In the genomic region with DNA sequence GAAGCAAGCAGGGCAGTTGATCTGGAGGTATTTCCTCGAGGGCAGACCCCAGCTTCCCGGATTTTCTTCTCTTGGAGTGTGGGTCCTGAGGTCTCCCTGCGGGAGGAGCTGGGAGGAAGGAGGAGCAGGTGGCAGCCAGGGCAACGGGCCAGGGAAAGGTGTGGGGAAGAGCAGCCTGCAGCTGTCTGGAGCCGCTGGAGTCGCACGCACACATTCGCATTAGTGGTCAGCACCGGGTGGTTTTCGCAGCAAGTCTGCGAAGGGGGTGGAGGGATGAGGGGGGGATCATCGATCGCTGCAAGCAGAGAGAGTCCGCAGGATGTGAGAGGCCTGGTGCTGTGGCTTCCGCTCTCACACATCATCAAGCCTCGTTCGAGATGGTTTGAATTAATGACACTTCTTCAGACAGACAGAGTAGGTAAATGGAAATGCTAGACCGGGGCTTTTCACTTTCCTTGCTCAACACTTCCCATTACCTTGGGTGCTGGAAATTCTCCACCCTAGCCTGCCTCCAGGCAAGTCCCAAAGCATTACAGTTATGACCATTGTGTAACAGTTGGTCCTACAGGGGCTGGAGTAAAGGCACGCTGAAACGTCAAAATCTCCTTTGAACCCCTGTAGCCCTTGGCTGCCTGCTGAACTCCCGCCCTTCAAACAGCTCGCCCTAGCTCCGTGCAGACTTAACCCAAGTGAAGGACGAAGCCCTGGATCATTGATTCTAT, we compare ENCODE assay signal across 8 mouse cellular contexts.
DNase-seq lines count a peak whose midpoint lies in the region; ATAC-seq and TF ChIP-seq lines count a peak whose summit lies in the region.

No protein-coding gene starts in this region.

- ATAC-seq in liver, postnatal 0 days = no peak
- peak; percentile 31; the same call in 1 of the 2 replicates for ATAC-seq in forebrain, embryonic 12.5 days (ENCODE audit: low FRiP score)
- ATAC-seq in neural tube, embryonic 14.5 days (ENCODE audit: low read depth) = peak; percentile 36; the same call in 1 of the 2 replicates

- H3K36me3 ChIP-seq in liver, postnatal 0 days (replicated peaks; ENCODE audit: insufficient read depth, low read length) = no peaks in the 10 kb centered on the region
- no peaks in the 10 kb centered on the region for H3K36me3 ChIP-seq in forebrain, embryonic 12.5 days (replicated peaks)
- no peaks in the 10 kb centered on the region for H3K36me3 ChIP-seq in limb, embryonic 10.5 days
- no peaks in the 10 kb centered on the region for H3K36me3 ChIP-seq in neural tube, embryonic 14.5 days (ENCODE audit: control insufficient read depth, insufficient read depth, low read length)

- no peak overlapping the region for H3K27ac ChIP-seq in liver, postnatal 0 days (ENCODE audit: low read depth)
- no peak overlapping the region for H3K27ac ChIP-seq in forebrain, embryonic 12.5 days
- peak overlapping the region; percentile 61 for H3K27ac ChIP-seq in limb, embryonic 10.5 days
- H3K27ac ChIP-seq in neural tube, embryonic 14.5 days (ENCODE audit: low read depth, low read length) = no peak overlapping the region

- peak; percentile 7 for DNase-seq in liver
- no peak for DNase-seq in liver, postnatal 0 days
- peak; percentile 52 for DNase-seq in limb, embryonic 10.5 days (ENCODE audit: low spot score)
- no peak for DNase-seq in frontal cortex, postnatal 10 days (ENCODE audit: low spot score in 2 of 2)
- no peak for DNase-seq in adrenal gland, adult 18-20 months (ENCODE audit: low spot score in 2 of 2)
- DNase-seq in cerebellum, adult 11-12 months = no peak

- H3K27me3 ChIP-seq in liver, postnatal 0 days (ENCODE audit: insufficient read depth, low read length) = no peaks in the 10 kb centered on the region
- peaks cover 69% of the 10 kb centered on the region for H3K27me3 ChIP-seq in forebrain, embryonic 12.5 days
- H3K27me3 ChIP-seq in limb, embryonic 10.5 days (ENCODE audit: low read depth, poor library complexity, severe bottlenecking) = peaks cover 36% of the 10 kb centered on the region
- H3K27me3 ChIP-seq in neural tube, embryonic 14.5 days (ENCODE audit: control insufficient read depth, insufficient read depth, low read length) = no peaks in the 10 kb centered on the region

- no peak for TF ChIP-seq CTCF in liver, postnatal 0 days (IDR thresholded peaks at IDR 0.05; ENCODE audit: low read depth)

- no peaks in the 10 kb centered on the region for H3K9me3 ChIP-seq in liver, postnatal 0 days (ENCODE audit: low read length)
- H3K9me3 ChIP-seq in forebrain, embryonic 12.5 days = no peaks in the 10 kb centered on the region
- H3K9me3 ChIP-seq in limb, embryonic 10.5 days (replicated peaks) = no peaks in the 10 kb centered on the region
- H3K9me3 ChIP-seq in neural tube, embryonic 14.5 days (ENCODE audit: control insufficient read depth, low read length) = no peaks in the 10 kb centered on the region

- no peak overlapping the region for H3K9ac ChIP-seq in liver, postnatal 0 days (replicated peaks)
- no peak overlapping the region for H3K9ac ChIP-seq in forebrain, embryonic 12.5 days
- no peak overlapping the region; the same call in 1 of the 2 replicates for H3K9ac ChIP-seq in neural tube, embryonic 14.5 days (replicated peaks; ENCODE audit: low read depth, low read length)

- H3K4me1 ChIP-seq in liver, postnatal 0 days (ENCODE audit: insufficient read depth) = peaks cover 6% of the 10 kb centered on the region; the same call in 1 of the 2 replicates
- peaks cover 37% of the 10 kb centered on the region for H3K4me1 ChIP-seq in forebrain, embryonic 12.5 days
- H3K4me1 ChIP-seq in limb, embryonic 10.5 days = peaks cover 71% of the 10 kb centered on the region
- peaks cover 16% of the 10 kb centered on the region; the same call in 1 of the 2 replicates for H3K4me1 ChIP-seq in neural tube, embryonic 14.5 days (ENCODE audit: control insufficient read depth, insufficient read depth, low read length)

- H3K4me2 ChIP-seq in liver, postnatal 0 days (ENCODE audit: low read depth, low read length) = no peak overlapping the region
- H3K4me2 ChIP-seq in forebrain, embryonic 12.5 days = peak overlapping the region; percentile 41
- H3K4me2 ChIP-seq in neural tube, embryonic 14.5 days (ENCODE audit: low read depth, low read length) = peak overlapping the region; percentile 38

- no peak for TF ChIP-seq EP300 in liver, postnatal 0 days (IDR thresholded peaks at IDR 0.05; ENCODE audit: low read depth)

- 10% methylated on average over 24 of the region's 24 CpGs for WGBS in liver, postnatal 0 days (ENCODE audit: insufficient replicate concordance)
- WGBS in forebrain, embryonic 12.5 days = 3% methylated on average over 24 of the region's 24 CpGs
- 2% methylated on average over 24 of the region's 24 CpGs for WGBS in limb, embryonic 10.5 days
- 10% methylated on average over 24 of the region's 24 CpGs for WGBS in neural tube, embryonic 14.5 days

- H3K4me3 ChIP-seq in liver, postnatal 0 days (ENCODE audit: low read depth, low read length) = no peak overlapping the region
- no peak overlapping the region for H3K4me3 ChIP-seq in forebrain, embryonic 12.5 days (replicated peaks)
- peak overlapping the region; percentile 34 for H3K4me3 ChIP-seq in limb, embryonic 10.5 days
- no peak overlapping the region for H3K4me3 ChIP-seq in neural tube, embryonic 14.5 days (ENCODE audit: low read depth, low read length)

Comparison
In these comparisons a context has a peak if more than half of its experiments do, and no peak if none do; other contexts are left out.
1. DNase-seq: peak in liver (single experiment) and limb, embryonic 10.5 days (single experiment); none in liver, postnatal 0 days (single experiment), frontal cortex, postnatal 10 days (0 of 2), adrenal gland, adult 18-20 months (0 of 2) and cerebellum, adult 11-12 months (single experiment).